Mouse (Mus musculus) liver, embryonic 14.5 days (tissue): ENCODE results near the gene Rnd2.

Experiments used
- CTCF ChIP-seq: IDR thresholded peaks from 2 replicates; pipeline ENCODE4 v1.5.1; 2016; ENCODE audit warnings: antibody characterized with exemption, low read depth, control low read depth
- EP300 ChIP-seq: IDR thresholded peaks from 2 replicates; pipeline ENCODE4 v1.6.1; 2016; ENCODE audit warnings: antibody characterized with exemption, low read depth

DNA sequence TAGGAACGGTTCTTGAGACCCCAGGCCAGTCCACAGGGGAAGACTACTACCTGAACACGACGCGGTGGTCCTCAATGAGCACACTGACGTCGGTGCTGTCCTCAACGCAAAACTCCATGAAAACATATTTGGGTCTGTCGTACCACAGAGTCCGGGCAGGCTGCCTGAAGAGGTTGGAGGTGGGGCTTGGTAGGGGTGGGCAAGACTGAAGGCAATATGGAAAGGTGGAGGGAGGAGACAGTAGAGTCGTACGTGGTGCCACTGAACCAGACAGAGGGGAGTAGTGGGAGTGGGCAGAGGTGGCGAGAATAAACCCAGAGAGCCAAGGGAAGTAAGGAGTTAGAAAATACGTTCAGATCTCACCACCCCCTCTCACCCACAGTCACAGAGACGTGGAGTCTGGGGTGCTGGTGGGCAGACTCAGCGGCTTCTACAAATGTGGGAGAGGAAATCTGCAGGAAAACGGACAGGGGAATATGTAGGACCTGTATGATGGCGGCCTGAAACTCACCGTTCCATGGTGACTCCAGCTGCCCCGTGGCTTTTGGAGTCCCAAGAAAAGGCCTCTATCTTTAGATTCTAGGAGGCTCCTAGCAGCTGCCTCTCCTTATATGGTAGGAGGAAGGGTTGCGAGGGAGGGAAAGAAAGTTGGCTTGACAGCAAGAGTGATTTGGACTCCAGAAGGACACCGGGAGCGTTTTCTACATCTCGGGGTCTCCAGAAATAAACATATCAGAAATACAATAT lies 40.5 kb upstream of the Rnd2 start, which contains the start of gene Gm27029:
- TF ChIP-seq EP300: no peak
- TF ChIP-seq CTCF: no peak
